8 mouse cellular contexts compared by ENCODE assay signal in genomic region chr3:121171243-121171871, GRCm38 (mm10). TPM values are rescaled to one million over a fixed set of nuclear protein-coding genes. Genes with fewer than 3 reads are reported as not detected.
DNase-seq lines count a peak whose midpoint lies in the region; ATAC-seq lines count a peak whose summit lies in the region.

Gene Rwdd3 (minus strand): TSS chr3:121171695.

- no peaks in the 10 kb centered on the region for H3K4me1 ChIP-seq in hindbrain, embryonic 11.5 days (replicated peaks; ENCODE audit: control insufficient read depth, insufficient read depth, low read length)

- H3K4me3 ChIP-seq in hindbrain, embryonic 11.5 days (ENCODE audit: low read depth, low read length): peak within 1 kb of the TSS; percentile 58

- ATAC-seq in frontal cortex, adult (ENCODE audit: low TSS enrichment): peak; percentile 99
- peak; percentile 96 for ATAC-seq in hindbrain, embryonic 11.5 days (ENCODE audit: low FRiP score)

- H3K36me3 ChIP-seq in hindbrain, embryonic 11.5 days (ENCODE audit: control insufficient read depth, insufficient read depth, low read length): no peaks in the 10 kb centered on the region

- H3K4me2 ChIP-seq in hindbrain, embryonic 11.5 days (replicated peaks; ENCODE audit: low read depth, low read length): peak within 1 kb of the TSS; percentile 80

- DNase-seq in MEL-GATA-1-ER (ENCODE audit: extremely low read depth, low read depth): peak; percentile 94
- peak; percentile 90 for DNase-seq in cerebellum, adult 8-10 months
- DNase-seq in hindbrain, embryonic 11.5 days (ENCODE audit: low spot score): peak; percentile 95
- DNase-seq in layer of hippocampus, postnatal 10 days (ENCODE audit: low spot score in 2 of 2): peak; percentile 92 to 94
- DNase-seq in lung, postnatal 10 days: peak; percentile 92
- peak; percentile 93 for DNase-seq in ovary, postnatal 36 days (ENCODE audit: low spot score)
- peak; percentile 97 for DNase-seq in thymus, postnatal 25 days

- no peaks in the 10 kb centered on the region for H3K27me3 ChIP-seq in hindbrain, embryonic 11.5 days (ENCODE audit: control insufficient read depth, insufficient read depth, low read length)

- no peaks in the 10 kb centered on the region for H3K9me3 ChIP-seq in hindbrain, embryonic 11.5 days (ENCODE audit: control insufficient read depth, low read length)

- H3K9ac ChIP-seq in hindbrain, embryonic 11.5 days (ENCODE audit: low read depth, low read length): peak within 1 kb of the TSS; percentile 72

- WGBS in hindbrain, embryonic 11.5 days: under 1% methylated on average over 38 of the region's 40 CpGs

- peak within 1 kb of the TSS; percentile 42; the same call in 1 of the 2 replicates for H3K27ac ChIP-seq in hindbrain, embryonic 11.5 days (ENCODE audit: low read depth, low read length)

RNA-seq across cellular contexts. Expression of gene Rwdd3, which starts in this region (rescaled TPM):
- polyA plus RNA-seq in hindbrain, embryonic 11.5 days (2014; fragmentation: Nextera tagmentation; extraction: Ambion mirVana): 3.8 and 4.1 TPM in 2 replicates
- total RNA-seq in layer of hippocampus, postnatal 10 days (2021): 10 to 100 TPM; 35.0 to 36.4 TPM

Comparison
In these comparisons a context has a peak if more than half of its experiments do, and no peak if none do; other contexts are left out.
1. Peak in every context shown above with its lines: DNase-seq, ATAC-seq, H3K4me3 ChIP-seq and H3K27ac ChIP-seq.